Mouse (Mus musculus): Measurements from ENCODE around the gene D13Ertd608e. TPM values are rescaled to one million over a fixed set of nuclear protein-coding genes. Genes with fewer than 3 reads are reported as not detected.

D13Ertd608e gene
- polyA plus RNA-seq (2014; fragmentation: Illumina TruSeq; extraction: RNeasy Lipid Tissue Mini Kit (QIAGEN cat#74804)), result 1.1 TPM

GRCm38 (mm10) chr13:119835320-119836056, at the start of gene D13Ertd608e:
Gene D13Ertd608e (plus strand): TSS chr13:119836006.

GRCm38 (mm10) chr13:119790761-119791579, 44.8 kb upstream of the D13Ertd608e start, which contains the start of gene Zfp131:
Gene Zfp131 (minus strand): TSS chr13:119790889.

GRCm38 (mm10) chr13:119830116-119830515, 5.7 kb upstream of the D13Ertd608e start, which contains the start of gene AF067063:
Gene AF067063 (minus strand): TSS chr13:119830216.

GRCm38 (mm10) chr13:119894685-119895084, 58.9 kb downstream of the D13Ertd608e start, which contains the start of gene Tcstv1:
Gene Tcstv1 (minus strand): TSS chr13:119894785.

Other genes with a start within 250 kb of the D13Ertd608e start
- 4.6 TPM for gene Ccl28, start 212.2 kb upstream of the D13Ertd608e start, polyA plus RNA-seq (2014; fragmentation: Illumina TruSeq; extraction: RNeasy Lipid Tissue Mini Kit (QIAGEN cat#74804))
- 362 TPM for gene Hmgcs1, start 145.6 kb upstream of the D13Ertd608e start, polyA plus RNA-seq (2014; fragmentation: Illumina TruSeq; extraction: RNeasy Lipid Tissue Mini Kit (QIAGEN cat#74804))
- gene Nim1k, start 80.1 kb upstream of the D13Ertd608e start, polyA plus RNA-seq (2014; fragmentation: Illumina TruSeq; extraction: RNeasy Lipid Tissue Mini Kit (QIAGEN cat#74804)), result 3.8 TPM
- gene Zfp131, start 45.1 kb upstream of the D13Ertd608e start, polyA plus RNA-seq (2014; fragmentation: Illumina TruSeq; extraction: RNeasy Lipid Tissue Mini Kit (QIAGEN cat#74804)), result 111 TPM
- gene AF067063, start 5.8 kb upstream of the D13Ertd608e start, polyA plus RNA-seq (2014; fragmentation: Illumina TruSeq; extraction: RNeasy Lipid Tissue Mini Kit (QIAGEN cat#74804)), result not detected
- 2.1 TPM for gene Tcstv1, start 58.8 kb downstream of the D13Ertd608e start, polyA plus RNA-seq (2014; fragmentation: Illumina TruSeq; extraction: RNeasy Lipid Tissue Mini Kit (QIAGEN cat#74804))
- not detected for gene Gm21761, start 93.3 kb downstream of the D13Ertd608e start, polyA plus RNA-seq (2014; fragmentation: Illumina TruSeq; extraction: RNeasy Lipid Tissue Mini Kit (QIAGEN cat#74804))
- not detected for gene B020031M17Rik, start 114.8 kb downstream of the D13Ertd608e start, polyA plus RNA-seq (2014; fragmentation: Illumina TruSeq; extraction: RNeasy Lipid Tissue Mini Kit (QIAGEN cat#74804))
- not detected for gene Gm36079, start 191.0 kb downstream of the D13Ertd608e start, polyA plus RNA-seq (2014; fragmentation: Illumina TruSeq; extraction: RNeasy Lipid Tissue Mini Kit (QIAGEN cat#74804))
- 6.3 TPM for gene Gm21188, start 216.2 kb downstream of the D13Ertd608e start, polyA plus RNA-seq (2014; fragmentation: Illumina TruSeq; extraction: RNeasy Lipid Tissue Mini Kit (QIAGEN cat#74804))

Data from ovary, adult 10 weeks (tissue).